Mouse (Mus musculus) kidney, adult 10 weeks (tissue): Measurements from ENCODE around the gene Arhgef6. TPM values are rescaled to one million over a fixed set of nuclear protein-coding genes. Genes with fewer than 3 reads are reported as not detected.

Source experiments
- polyA plus RNA-seq: library from polyadenylated mRNA; stranded (reverse); fragments of 350-450 nt; fragmentation: Illumina TruSeq; extraction: RNeasy Lipid Tissue Mini Kit (QIAGEN cat#74804); gene quantifications from one replicate; pipeline ENCODE4 v1.2.3, GENCODE M21; 2014; ENCODE audit warnings: low read depth, low replicate concordance

The Arhgef6 gene
- polyA plus RNA-seq, result 32.0 TPM

GRCm38 (mm10) chrX:57338371-57339211, at the start of gene Arhgef6:
TSS of gene Arhgef6 (minus strand) at chrX:57338729.

GRCm38 (mm10) chrX:57211876-57212275, 126.7 kb downstream of the Arhgef6 start, which contains the start of gene Cd40lg:
TSS of gene Cd40lg (plus strand) at chrX:57212143.

Other genes with a start within 250 kb of the Arhgef6 start
- not detected for gene Cd40lg, start 126.6 kb downstream of the Arhgef6 start, polyA plus RNA-seq
- 61.9 TPM for gene Rbmx, start 54.3 kb upstream of the Arhgef6 start, polyA plus RNA-seq
- not detected for gene Gm364, start 70.4 kb upstream of the Arhgef6 start, polyA plus RNA-seq
- not detected for gene Gpr101, start 165.0 kb upstream of the Arhgef6 start, polyA plus RNA-seq